ENCODE assay signal across 27 mouse cellular contexts in the genomic region with DNA sequence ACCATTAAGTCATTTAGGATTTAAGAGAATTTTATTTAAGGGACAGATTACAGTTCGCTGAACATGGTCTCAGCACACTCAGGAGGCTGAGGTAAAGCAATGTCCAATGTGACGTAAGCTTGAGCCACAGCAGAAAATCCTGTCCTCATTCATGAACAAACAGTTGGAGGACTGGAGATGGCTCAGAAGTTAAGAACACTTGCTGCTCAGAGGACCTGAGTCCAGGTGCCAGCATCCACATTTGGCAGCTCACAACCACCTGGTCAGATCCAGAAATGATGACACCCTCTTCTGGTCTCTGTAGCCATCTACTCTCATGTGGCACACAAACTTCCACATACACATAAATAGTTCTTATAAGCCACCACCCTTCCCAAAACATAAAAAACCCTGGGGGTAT. TPM values are rescaled to one million over a fixed set of nuclear protein-coding genes. Genes with fewer than 3 reads are reported as not detected.
A peak's percentile ranks its signal among the peaks of the same experiment; 100 is the strongest.
DNase-seq lines count a peak whose midpoint lies in the region; ATAC-seq and TF ChIP-seq lines count a peak whose summit lies in the region.
"Had no signal": no experiment of that assay in that cellular context is flagged by ENCODE, and none has a peak within 500 bp of the region (broad histone marks: within the 10 kb centered on the region; RNA-seq: fewer than 3 reads in every experiment).

No protein-coding gene starts in this region.

- H3K79me2 ChIP-seq in liver, adult 2 months (ENCODE audit: control insufficient read depth, insufficient read depth, low read length): peaks cover 24% of the 10 kb centered on the region; the same call in 1 of the 2 replicates

- H3K4me2 ChIP-seq in heart, embryonic 12.5 days: no peak overlapping the region
- peak overlapping the region; percentile 83; the same call in 1 of the 2 replicates for H3K4me2 ChIP-seq in intestine, postnatal 0 days (replicated peaks; ENCODE audit: low read depth)
- H3K4me2 ChIP-seq in intestine, embryonic 15.5 days (replicated peaks): no peak overlapping the region

- WGBS in heart, embryonic 12.5 days: 90% methylated on average over 2 of the region's 2 CpGs
- 87% methylated on average over 2 of the region's 2 CpGs for WGBS in intestine, postnatal 0 days
- WGBS in intestine, embryonic 15.5 days: 92% methylated on average over 2 of the region's 2 CpGs
- 35% methylated on average over 2 of the region's 2 CpGs for WGBS in liver, adult 2 months

- no peak for ATAC-seq in heart, embryonic 12.5 days (ENCODE audit: insufficient number of reproducible peaks, low FRiP score)
- no peak for ATAC-seq in intestine, postnatal 0 days
- ATAC-seq in intestine, embryonic 15.5 days: no peak
- ATAC-seq: activated CD4-positive, CD25-positive, alpha-beta regulatory T cell, adult 4 months; CD4-positive, CD25-positive, alpha-beta regulatory T cell, adult 4 months; Patski had no signal

- no peak for TF ChIP-seq CTCF in intestine, postnatal 0 days (IDR thresholded peaks at IDR 0.05; ENCODE audit: low read depth)
- no peak for TF ChIP-seq CTCF in liver, adult 2 months (IDR thresholded peaks at IDR 0.05; ENCODE audit: low read depth, low read length)

- H3K4me3 ChIP-seq in heart, embryonic 12.5 days: no peak overlapping the region
- no peak overlapping the region for H3K4me3 ChIP-seq in intestine, postnatal 0 days (ENCODE audit: low read depth, low read length)
- no peak overlapping the region for H3K4me3 ChIP-seq in intestine, embryonic 15.5 days (replicated peaks)
- H3K4me3 ChIP-seq in liver, adult 2 months (ENCODE audit: insufficient read depth, low read depth, low read length): no peak overlapping the region

- H3K27ac ChIP-seq in heart, embryonic 12.5 days (ENCODE audit: poor library complexity, severe bottlenecking): no peak overlapping the region
- no peak overlapping the region for H3K27ac ChIP-seq in intestine, postnatal 0 days (ENCODE audit: low read depth, low read length)
- no peak overlapping the region for H3K27ac ChIP-seq in intestine, embryonic 15.5 days
- H3K27ac ChIP-seq in liver, adult 2 months (replicated peaks; ENCODE audit: insufficient read depth, low read depth, low read length): no peak overlapping the region

- DNase-seq in heart, adult 11 months: peak; percentile 52
- peak; percentile 75 for DNase-seq in liver, adult 2 months (ENCODE audit: extremely low read depth, low read depth, low spot score)
- no peak for DNase-seq in liver
- DNase-seq: adrenal gland, adult 2 months; adrenal gland, adult 8-10 months; adrenal gland, postnatal 10 days; adrenal gland, postnatal 14 days; adrenal gland, postnatal 25 days; adrenal gland, postnatal 36 days; B cell, adult 2 months; cerebellum, adult 11 months; cerebellum, adult 11-12 months; cerebellum, adult 18-20 months had no signal

- H3K4me1 ChIP-seq in heart, embryonic 12.5 days (replicated peaks): peaks cover 13% of the 10 kb centered on the region
- peaks cover 4% of the 10 kb centered on the region; the same call in 1 of the 2 replicates for H3K4me1 ChIP-seq in intestine, postnatal 0 days (replicated peaks; ENCODE audit: control insufficient read depth, insufficient read depth, low read length)
- peaks cover 15% of the 10 kb centered on the region for H3K4me1 ChIP-seq in intestine, embryonic 15.5 days (replicated peaks)
- peaks cover 14% of the 10 kb centered on the region for H3K4me1 ChIP-seq in liver, adult 2 months (ENCODE audit: control insufficient read depth, insufficient read depth, low read length)

- no peak for TF ChIP-seq POLR2A in liver, adult 2 months (IDR thresholded peaks at IDR 0.05; ENCODE audit: extremely low read depth, insufficient read depth, low read length)

- H3K9me3 ChIP-seq in heart, embryonic 12.5 days (replicated peaks): no peaks in the 10 kb centered on the region
- H3K9me3 ChIP-seq in intestine, postnatal 0 days (ENCODE audit: control insufficient read depth): no peaks in the 10 kb centered on the region
- no peaks in the 10 kb centered on the region for H3K9me3 ChIP-seq in intestine, embryonic 15.5 days
- H3K9me3 ChIP-seq: G1E had no signal

- H3K36me3 ChIP-seq in heart, embryonic 12.5 days: no peaks in the 10 kb centered on the region
- no peaks in the 10 kb centered on the region for H3K36me3 ChIP-seq in intestine, postnatal 0 days (ENCODE audit: control insufficient read depth, insufficient read depth)
- H3K36me3 ChIP-seq in intestine, embryonic 15.5 days: no peaks in the 10 kb centered on the region
- no peaks in the 10 kb centered on the region for H3K36me3 ChIP-seq in liver, adult 2 months (ENCODE audit: control insufficient read depth, insufficient read depth, low read length)
- H3K36me3 ChIP-seq: G1E had no signal

- peaks cover 9% of the 10 kb centered on the region; the same call in 1 of the 2 replicates for H3K27me3 ChIP-seq in heart, embryonic 12.5 days (replicated peaks)
- no peaks in the 10 kb centered on the region for H3K27me3 ChIP-seq in intestine, postnatal 0 days (replicated peaks; ENCODE audit: control insufficient read depth, insufficient read depth, low read length)
- no peaks in the 10 kb centered on the region for H3K27me3 ChIP-seq in intestine, embryonic 15.5 days (replicated peaks)
- H3K27me3 ChIP-seq in liver, adult 2 months (ENCODE audit: control insufficient read depth, insufficient read depth, low read length): no peaks in the 10 kb centered on the region
- H3K27me3 ChIP-seq: CH12.LX, Patski had no signal

- no peak overlapping the region for H3K9ac ChIP-seq in heart, embryonic 12.5 days
- H3K9ac ChIP-seq in intestine, postnatal 0 days (ENCODE audit: low read depth, low read length): no peak overlapping the region
- H3K9ac ChIP-seq in intestine, embryonic 15.5 days: no peak overlapping the region
- no peak overlapping the region for H3K9ac ChIP-seq in liver, adult 2 months (ENCODE audit: low read depth, low read length)

RNA-seq across cellular contexts. Expression of a gene that starts 3.0 kb away (rescaled TPM):
- 3.9 and 4.6 TPM in 2 replicates for polyA plus RNA-seq in heart, embryonic 12.5 days (2016; fragmentation: Nextera tagmentation; extraction: Ambion mirVana)
- polyA plus RNA-seq in intestine, postnatal 0 days (2015; fragmentation: Nextera tagmentation; extraction: Ambion mirVana): 62.4 and 70.0 TPM in 2 replicates
- polyA plus RNA-seq in intestine, embryonic 15.5 days (2015; fragmentation: Nextera tagmentation; extraction: Ambion mirVana): 32.6 and 36.2 TPM in 2 replicates
- total RNA-seq in liver, adult 2 months (2014; rRNA removed): 50.9 and 53.5 TPM in 2 replicates
- 26.4 and 30.0 TPM in 2 replicates for polyA plus RNA-seq in liver, adult 2 months (2012; rRNA removed)
- polyA plus RNA-seq: activated CD4-positive, CD25-positive, alpha-beta regulatory T cell, adult 4 months; CD4-positive, CD25-positive, alpha-beta regulatory T cell, adult 4 months had no signal

RNA-seq across cellular contexts. Expression of a gene that starts 23.5 kb away (rescaled TPM):
- polyA plus RNA-seq in heart, embryonic 12.5 days (2016; fragmentation: Nextera tagmentation; extraction: Ambion mirVana): not detected in 2 replicates
- not detected in 2 replicates for polyA plus RNA-seq in intestine, postnatal 0 days (2015; fragmentation: Nextera tagmentation; extraction: Ambion mirVana)
- polyA plus RNA-seq in intestine, embryonic 15.5 days (2015; fragmentation: Nextera tagmentation; extraction: Ambion mirVana): 0.14 TPM in 1 of 2 replicates, not detected in the other
- not detected in 2 replicates for total RNA-seq in liver, adult 2 months (2014; rRNA removed)
- not detected in 2 replicates for polyA plus RNA-seq in liver, adult 2 months (2012; rRNA removed)
- total RNA-seq: adrenal gland, adult 18-20 months; adrenal gland, adult 2 months; adrenal gland, adult 8-10 months; adrenal gland, postnatal 10 days; adrenal gland, postnatal 14 days; adrenal gland, postnatal 25 days; adrenal gland, postnatal 36 days; adrenal gland, postnatal 4 days; CH12.LX; ES-E14; G1E; MEL had no signal
- polyA plus RNA-seq: activated CD4-positive, CD25-positive, alpha-beta regulatory T cell, adult 4 months; adrenal gland, adult 2 months; brain, embryonic 14.5 days; C2C12; CD4-positive, CD25-positive, alpha-beta regulatory T cell, adult 4 months; G1E had no signal

RNA-seq across cellular contexts. Expression of a gene that starts 27.7 kb away (rescaled TPM):
- polyA plus RNA-seq in heart, embryonic 12.5 days (2016; fragmentation: Nextera tagmentation; extraction: Ambion mirVana): 34.5 and 34.6 TPM in 2 replicates
- polyA plus RNA-seq in intestine, postnatal 0 days (2015; fragmentation: Nextera tagmentation; extraction: Ambion mirVana): 16.0 and 17.2 TPM in 2 replicates
- 31.2 and 34.5 TPM in 2 replicates for polyA plus RNA-seq in intestine, embryonic 15.5 days (2015; fragmentation: Nextera tagmentation; extraction: Ambion mirVana)
- 4.1 and 5.3 TPM in 2 replicates for total RNA-seq in liver, adult 2 months (2014; rRNA removed)
- polyA plus RNA-seq in liver, adult 2 months (2012; rRNA removed): 3.1 and 3.5 TPM in 2 replicates
